Mouse (Mus musculus) left cerebral cortex, postnatal 36 days (tissue): ENCODE measurements around the gene Exo5. TPM values are rescaled to one million over a fixed set of nuclear protein-coding genes. Genes with fewer than 3 reads are reported as not detected.

Experiments
- DNase-seq, 2 experiments: peaks; one replicate each; pipeline ENCODE4 v3.0.0; 2021 to 2022; ENCODE audit warnings: low spot score in 2 of 2, mixed read lengths in 1 of 2
- intact Hi-C: fragments of 180-260 bp; cut with DNase I; formaldehyde crosslinking; loops from one replicate; pipeline ENCODE4 v1.15.1; 2025
- total RNA-seq, 2 experiments: library from RNA; stranded (reverse); gene quantifications; 2 replicates each; pipeline ENCODE4 v1.2.3; 2021

The Exo5 gene
- total RNA-seq, 2 experiments from 2014 or later = 8.9 to 11.7 TPM

DNA sequence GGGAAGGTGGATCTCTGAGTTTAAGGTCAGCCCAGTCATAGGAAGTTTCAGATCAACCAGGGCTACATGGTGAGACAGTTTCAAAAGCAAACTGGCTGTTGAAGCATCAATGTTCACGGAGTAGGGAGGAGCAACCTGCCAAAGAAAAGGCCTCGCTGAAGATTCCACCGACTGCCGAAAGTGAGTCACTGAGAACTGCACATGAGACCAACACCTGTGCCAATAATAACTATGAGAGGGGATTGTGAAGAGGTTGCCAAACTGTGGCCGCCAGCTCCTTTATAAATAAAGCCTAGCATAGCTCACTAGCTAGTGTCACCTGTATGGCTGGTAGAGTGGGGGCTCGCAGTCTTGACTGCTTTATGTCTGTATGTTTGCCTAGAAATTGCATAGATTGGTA lies 13.7 kb downstream of the Exo5 start:
- DNase-seq = no peak
- intact Hi-C loops = loop anchor here (5.0 to 10.0 kb wide), 2 partner anchors 216 to 324 kb away; partner anchors contain the start of gene Gm8439

DNA sequence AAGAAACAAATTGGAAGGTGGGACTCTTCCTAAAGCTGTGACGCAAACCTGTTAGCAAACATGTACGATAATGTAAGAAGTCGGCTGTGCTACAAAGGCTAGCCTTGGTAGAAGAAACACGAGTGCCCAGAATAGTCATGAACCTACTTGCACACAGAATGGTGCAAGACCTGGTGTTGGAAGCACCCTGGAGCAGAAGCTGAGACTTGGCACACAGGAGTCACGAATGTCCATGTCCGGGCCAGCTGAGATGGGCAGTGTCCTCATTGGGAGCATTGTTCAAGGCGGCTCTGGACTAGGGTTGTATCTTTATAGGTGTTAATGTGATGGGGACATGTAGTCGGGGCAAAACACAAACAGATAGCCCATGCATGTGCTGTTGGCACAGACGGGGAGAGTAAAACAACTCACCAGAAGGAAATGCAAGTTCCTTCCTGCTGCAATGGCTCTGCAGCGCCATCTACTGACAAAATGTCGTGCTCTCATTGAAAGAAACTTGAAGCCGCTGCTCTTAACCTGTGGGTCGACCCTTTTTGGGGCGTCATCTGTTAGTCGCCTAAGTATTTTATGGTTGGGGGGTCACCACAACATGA lies 15.2 kb downstream of the Exo5 start:
- peak in 1 of 2 experiments; percentile 48 for DNase-seq
- intact Hi-C loops = loop anchor here (2.0 to 10.0 kb wide), 4 partner anchors 23 to 322 kb away; partner anchors contain the start of gene Gm8439

DNA sequence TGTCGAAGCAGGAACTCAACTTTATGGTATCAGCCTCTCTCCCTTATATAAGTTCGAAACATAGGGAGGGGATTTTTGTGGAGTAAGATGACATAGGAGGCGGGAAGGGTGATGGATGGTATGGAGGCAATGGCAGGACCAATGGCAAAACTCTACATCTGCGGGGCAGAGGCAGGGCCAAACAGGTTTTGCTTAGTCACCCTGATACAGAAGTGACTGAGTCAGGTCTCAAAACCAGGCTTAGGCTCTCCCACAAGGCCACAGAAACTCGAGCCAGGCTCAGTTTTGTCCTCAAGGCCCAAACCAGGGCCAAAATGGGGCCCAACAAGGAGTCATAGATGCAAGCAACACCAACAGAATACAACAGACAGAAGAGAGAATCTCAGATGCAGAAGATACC lies 19.2 kb downstream of the Exo5 start:
- intact Hi-C loops = loop anchor here (5.0 kb wide), 1 partner anchor 138 kb away; no protein-coding TSS in a partner anchor
- DNase-seq = no peak

DNA sequence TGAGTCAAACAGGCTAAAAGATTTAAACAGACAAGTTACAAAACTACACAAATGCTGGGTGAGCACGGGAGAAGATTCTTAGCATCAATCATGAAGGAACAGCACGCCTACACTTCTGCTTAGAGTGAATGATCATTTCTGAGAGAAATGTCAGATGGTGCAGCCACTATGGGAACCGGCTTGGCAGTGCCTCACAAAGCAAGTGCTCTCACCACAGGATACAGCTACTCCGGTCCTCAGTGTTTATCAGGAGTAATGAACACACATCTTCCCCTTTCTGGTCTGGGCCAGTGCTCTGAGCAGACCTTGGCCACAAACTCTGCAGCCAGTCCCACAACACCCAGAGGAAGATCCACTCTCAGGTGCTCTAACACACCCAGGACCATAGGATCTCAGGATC lies 20.3 kb downstream of the Exo5 start:
- no peak for DNase-seq
- intact Hi-C loops = no loop called here

DNA sequence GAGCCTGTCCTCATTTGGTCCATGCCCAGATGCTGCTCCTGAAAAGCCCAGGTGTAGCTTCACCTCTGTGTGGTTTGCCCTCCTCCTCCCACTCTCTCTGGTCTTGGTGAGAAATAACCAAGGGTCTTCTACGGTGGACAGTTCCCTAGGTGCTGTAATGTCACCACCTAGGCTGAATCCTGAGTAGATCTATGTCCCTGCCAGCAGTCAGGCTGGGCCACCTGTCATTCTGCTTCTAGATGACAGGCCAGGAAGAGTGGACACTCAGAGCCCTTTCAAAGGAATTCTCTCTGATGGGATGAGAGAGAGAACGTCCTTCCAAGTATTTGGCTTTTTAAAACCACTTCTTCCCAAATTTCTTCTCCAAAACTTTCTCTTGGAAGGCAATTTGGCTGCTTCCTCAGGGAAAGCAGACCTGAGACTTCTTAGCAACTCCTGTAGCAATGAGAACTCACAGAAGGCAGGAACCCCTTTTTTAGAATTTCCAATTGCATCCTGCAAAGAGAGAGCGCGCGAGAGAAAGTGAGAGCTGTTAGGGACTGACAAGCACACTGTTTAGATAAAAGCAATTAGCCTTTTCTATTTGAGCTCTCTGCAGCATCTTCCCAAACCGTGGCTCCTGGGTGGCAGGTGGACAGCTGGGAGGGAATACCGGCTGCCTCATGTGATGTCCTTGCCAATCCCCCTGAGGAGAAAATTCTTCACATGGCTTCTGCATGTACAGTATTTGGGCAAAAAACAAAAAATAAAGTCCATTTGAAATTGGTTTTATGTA lies 28.8 kb downstream of the Exo5 start:
- DNase-seq = peak in 1 of 2 experiments; percentile 10
- intact Hi-C loops = no loop called here

DNA sequence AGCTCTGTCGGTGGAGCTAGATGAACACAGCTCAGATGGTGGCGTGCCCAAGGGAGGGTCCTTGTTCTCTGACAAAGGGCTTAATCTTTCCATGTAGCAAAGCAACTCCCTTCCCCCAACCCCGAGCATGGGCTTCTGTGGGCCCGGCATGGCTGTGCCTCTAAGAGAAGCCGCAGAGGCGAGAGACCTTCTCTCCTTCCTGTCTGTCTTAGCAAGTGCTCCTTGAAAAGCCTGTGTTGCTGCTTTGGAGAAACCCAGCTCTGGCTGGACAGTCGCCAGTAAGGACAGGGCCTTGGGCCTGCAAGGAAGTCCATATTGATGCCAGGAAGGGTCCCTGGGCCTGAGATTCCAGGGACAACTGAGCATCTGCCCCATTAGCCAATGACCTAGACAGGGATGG lies 29.6 kb downstream of the Exo5 start:
- DNase-seq = no peak
- intact Hi-C loops = no loop called here

DNA sequence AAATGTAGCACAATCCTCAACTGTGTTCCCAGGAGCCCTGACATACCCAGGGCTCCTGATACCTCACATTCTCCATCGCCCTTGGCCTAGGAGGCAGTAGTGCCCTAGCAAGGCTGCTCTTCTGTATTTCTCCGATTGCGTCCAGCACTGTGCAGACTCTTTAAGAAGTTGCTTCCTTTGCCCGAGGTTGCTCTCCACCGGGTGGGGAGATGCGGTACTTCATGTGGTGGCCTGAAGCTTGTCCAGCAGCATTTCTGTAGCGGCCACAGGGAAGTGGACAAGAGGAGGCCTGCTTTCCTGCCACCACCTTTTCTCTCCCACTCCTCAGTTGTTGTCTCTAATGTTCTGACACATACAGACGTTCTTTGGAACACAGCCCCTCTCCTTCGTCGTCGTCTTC lies 30.2 kb downstream of the Exo5 start:
- intact Hi-C loops = no loop called here
- no peak for DNase-seq

DNA sequence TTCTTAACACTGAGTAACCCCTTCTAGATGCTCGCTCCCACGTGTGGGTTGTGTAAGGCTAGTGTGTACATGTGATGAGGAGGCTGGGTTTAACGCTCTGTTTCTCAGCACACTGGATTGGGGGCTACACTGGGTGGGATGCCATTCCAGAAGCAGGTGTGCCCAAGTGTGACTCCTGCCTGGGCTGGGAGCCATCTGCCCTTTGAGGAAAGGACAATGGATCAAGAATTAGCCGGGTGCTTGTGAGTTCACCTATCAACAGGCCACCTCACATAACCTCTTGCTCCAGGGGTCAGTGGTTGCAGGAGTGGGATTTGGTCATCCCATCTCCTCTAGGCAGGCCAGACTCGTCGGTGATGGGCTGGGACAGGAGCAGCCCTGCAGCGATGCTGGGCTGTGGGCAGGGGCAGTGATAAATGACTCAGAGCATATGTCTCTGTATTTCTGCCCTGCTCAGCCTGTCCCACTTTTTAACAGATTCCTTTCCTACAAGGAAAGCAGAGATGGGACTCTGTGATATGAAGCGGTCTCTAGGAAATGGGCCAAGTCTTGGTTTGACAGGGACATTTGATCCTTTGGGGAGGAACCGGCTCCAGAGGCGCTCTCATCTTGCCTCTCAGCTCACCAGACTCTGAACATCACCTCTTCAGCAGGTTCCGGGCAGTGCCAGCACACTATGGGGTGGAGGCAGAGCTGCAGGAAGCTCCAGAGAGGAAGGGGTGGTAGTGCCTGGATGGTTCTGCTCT lies 31.0 kb downstream of the Exo5 start:
- intact Hi-C loops = no loop called here
- peak in 1 of 2 experiments; percentile 32 for DNase-seq

DNA sequence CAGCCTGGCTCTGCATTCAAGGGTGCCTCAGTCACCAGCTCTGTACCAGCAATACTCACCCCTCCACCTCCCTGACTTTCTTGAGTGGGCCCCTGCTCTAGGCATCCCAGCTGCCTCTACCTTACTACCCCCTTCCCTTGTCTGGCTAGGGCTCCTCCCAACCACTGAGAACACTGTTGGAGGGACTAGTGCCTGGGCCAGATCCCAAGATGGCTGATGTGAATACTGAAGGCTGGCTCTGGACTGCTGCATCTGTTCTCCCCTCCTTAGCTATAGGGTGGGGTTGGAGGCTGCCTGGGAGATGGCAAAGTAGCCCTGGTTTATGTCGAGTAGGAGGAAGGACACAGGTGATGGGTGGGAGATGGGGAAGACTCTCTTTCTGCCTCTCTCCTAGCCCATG lies 32.3 kb downstream of the Exo5 start:
- peak in 1 of 2 experiments; percentile 18 for DNase-seq
- intact Hi-C loops = no loop called here

DNA sequence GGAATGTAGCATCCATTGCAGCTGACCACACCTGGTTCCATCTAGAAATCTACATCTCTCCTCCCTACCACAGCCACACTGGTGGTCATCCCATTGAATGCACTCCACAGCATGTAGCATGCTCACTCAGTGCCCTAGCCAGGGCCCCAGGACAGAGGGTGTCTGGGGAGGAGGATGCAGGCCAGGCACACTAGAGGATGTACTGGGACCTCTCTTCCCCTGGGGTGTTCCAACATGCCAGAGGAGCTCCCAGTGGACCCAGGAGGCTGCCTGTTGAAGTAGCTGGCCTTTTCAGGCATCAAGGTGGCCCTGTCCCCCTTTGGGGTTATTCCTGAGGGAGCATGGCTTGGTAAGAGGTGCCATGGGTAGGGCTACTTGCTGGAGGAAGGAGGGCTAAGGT lies 32.9 kb downstream of the Exo5 start:
- intact Hi-C loops = no loop called here
- peak in 1 of 2 experiments; percentile 3 for DNase-seq

DNA sequence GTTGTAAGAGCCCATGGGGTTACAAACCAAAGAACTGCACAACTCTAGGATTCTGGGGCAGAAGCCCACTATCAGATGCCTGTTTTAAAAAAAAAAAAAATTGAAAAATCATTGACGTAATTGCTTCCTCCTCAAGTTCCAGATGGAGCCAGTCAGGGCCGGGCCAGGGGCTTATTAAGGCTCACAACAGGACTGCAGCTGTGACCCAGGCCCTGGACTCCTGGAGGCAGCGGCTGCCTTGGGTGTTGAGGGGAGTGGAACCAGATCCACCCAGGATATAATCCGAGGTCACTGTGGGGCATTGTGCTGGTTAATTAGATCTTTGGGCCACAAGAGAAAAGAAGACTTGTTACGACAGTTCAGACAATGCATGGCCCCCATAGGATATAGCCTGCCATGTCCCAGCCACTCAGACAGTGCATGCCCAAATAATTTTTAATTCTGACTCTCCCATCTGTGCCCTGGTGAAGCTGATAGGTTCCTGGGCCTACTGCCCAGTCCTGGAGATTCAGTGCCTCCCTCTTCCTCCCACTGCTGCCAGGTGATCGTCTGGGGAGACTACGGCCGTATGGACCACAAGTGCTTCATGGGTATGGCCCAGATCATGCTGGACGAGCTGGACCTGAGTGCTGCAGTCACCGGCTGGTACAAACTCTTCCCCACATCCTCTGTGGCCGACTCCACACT lies 33.9 kb downstream of the Exo5 start:
- peak in 1 of 2 experiments; percentile 2 for DNase-seq
- intact Hi-C loops = no loop called here

DNA sequence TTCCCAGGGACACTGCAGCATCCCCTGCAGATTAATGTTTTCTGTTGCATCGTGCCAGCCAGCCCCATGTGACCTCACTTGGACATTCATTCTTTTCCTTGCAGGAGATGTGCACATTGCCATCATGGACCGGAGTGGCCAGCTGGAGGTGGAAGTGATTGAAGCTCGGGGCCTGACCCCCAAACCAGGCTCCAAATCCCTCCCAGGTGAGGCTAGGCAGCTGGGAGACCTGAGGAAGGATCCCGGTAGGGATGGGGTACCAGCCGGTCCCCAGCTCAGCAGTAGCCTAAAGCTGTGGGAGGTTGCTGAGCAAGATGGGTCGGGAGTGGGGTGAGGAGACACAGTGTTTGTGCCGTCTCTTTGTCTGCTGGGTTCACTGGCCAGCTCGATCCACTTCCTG lies 35.9 kb downstream of the Exo5 start:
- intact Hi-C loops = no loop called here

DNA sequence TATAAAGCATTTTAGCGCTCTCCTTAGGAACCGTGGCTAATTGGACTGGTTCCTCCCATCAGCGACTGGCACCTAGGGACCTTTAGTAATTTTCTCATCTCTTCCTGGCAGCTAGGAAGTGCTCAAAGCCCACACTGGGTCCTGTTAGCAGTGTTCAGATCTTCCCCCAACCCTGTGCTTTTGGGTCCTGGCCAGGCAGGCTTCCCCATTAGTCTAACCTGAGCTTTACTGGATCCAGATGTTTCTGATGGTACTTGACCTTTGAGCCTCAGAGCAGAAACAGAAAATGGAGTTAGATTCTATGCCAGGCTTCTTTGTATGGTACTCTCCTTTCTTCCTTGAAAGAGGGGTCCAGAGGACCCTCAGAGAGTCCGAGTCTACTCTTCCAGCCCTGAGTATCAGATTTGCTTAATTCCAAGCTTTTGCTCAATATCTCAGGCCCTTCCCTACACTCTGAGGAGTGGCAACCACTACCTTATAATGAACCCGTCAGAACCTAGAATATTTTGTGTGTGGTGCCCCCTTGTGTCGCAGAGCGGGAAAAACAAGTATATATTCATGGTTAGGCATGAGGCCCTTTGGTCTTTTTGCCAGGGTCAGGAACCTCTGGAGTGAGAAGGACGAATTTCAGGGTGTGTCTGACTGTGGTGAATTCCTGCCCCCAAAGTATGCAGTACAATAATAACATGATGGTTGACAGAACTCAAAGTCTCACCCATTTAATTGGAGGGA lies 37.3 kb downstream of the Exo5 start:
- DNase-seq = peak; percentile 52 to 57
- intact Hi-C loops = loop anchor here (2.0 kb wide), 2 partner anchors 21 to 37 kb away; no protein-coding TSS in a partner anchor

More for the DNA sequence above, 35.9 kb downstream of the Exo5 start:
- DNase-seq = peak in 1 of 2 experiments; percentile 3

DNA sequence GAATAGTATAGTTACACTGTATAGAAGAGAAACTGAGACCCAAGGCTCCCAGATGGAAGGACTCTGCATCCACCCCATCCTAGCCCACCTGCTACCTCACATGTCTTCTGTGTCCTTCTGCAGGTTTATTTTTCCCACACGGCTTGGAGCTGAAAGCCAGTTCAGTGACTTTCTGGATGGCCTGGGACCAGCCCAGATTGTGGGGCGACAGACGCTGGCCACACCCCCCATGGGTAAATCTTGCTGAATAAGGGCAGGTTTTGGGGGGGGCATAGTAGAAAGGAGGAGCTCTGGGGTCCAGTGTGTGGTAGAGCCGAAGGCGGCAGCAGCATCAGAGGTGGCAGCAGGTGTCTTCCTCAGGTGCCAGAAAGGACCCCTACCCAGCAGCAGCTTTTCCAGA lies 38.0 kb downstream of the Exo5 start:
- peak in 1 of 2 experiments; percentile 1 for DNase-seq
- intact Hi-C loops = loop anchor here (2.0 kb wide), 2 partner anchors 22 to 36 kb away; no protein-coding TSS in a partner anchor

DNA sequence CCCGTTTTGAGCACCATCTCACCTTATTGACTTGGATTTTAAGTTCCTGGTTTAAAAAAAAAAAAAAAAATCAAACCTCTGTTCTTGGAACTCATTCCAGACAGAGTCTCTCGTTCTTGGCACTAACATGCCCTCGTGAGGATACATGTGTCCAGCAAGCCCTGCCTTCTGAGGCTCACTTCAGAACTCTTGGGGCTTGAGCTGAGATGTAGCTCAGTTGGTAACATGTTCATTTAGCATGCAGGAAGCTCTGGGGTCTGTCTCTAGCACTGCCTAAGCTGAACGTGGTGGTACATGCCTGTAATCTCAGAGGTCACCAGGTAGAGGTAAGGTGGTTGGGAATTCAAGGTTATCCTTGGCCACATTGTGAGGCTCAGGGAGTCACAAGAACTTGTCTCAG lies 38.7 kb downstream of the Exo5 start:
- intact Hi-C loops = loop anchor here (2.0 kb wide), 2 partner anchors 23 to 35 kb away; no protein-coding TSS in a partner anchor
- DNase-seq = peak in 1 of 2 experiments; percentile 2

DNA sequence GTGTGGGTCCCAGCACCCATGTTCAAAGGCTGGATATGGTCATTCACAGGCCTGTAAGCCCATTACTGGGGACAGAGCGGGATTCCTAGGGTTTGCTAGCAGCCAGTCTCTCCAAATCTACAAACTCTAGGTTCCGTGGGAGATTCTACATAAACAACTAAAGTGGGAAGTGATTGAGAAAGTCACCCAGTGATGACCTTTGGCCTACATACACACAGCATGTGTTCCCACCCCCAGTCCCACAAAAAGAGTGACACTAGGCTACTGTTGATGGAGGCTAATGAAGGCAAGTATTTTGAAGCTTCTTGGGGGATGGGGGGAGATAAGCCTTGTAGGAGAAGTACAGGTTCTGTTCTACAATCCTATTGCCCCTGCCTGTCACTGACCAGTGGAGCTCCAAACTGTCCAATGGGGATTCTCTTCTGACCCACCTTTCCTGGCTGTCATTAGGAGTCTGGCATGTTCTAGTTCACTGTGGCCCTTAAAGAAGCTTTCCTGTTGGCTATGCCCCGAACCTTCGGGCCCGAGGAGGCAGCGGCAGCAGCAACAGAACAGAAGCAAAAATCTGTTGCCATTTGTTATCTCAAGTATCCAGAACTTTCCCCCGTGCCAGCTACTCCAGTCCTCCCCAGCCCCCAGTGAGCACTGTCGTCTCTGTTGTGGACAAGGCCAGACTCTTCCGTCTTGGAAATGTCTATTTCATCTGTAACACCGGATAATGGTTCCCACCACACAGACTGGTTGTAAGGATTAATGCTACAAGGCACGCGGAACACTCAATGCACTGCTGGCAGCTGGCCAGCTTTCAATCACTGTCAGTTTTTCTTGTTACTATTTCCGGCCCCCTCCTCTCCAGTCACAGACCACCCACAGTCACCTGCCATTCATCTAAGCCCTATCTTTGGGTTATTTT lies 39.4 kb downstream of the Exo5 start:
- peak in 1 of 2 experiments; percentile 3 for DNase-seq
- intact Hi-C loops = loop anchor here (2.0 kb wide), 2 partner anchors 23 to 35 kb away; no protein-coding TSS in a partner anchor

DNA sequence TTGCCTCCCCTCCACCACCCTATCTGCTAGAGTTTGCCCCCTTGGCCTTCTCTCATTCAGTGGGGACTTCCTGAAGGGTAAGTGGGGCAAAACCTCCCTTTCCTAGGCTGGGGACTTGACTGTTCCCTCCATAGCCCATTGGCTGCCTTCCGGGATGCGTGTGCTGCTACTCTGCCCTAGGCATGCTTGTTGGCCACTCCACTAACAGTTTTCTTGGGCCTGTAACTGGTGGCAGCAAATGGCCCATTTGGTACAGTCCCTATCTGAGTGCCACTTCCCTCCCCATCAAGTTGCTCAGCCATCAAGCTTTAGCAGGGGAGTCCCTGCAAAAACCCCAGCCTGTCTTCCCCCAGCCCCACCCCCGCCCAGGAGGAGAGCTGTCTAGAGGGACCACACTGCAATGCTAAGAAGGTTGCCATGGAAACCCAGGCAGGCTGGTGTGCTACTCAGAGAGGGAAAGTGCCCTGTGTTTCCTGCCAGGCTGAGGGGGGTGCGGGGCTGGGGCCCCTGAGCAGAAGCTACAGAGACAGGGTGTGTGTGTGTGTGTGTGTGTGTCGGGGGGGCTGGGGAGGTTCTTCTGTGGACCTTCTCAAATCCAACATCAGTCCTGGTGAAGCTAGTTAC lies 42.7 kb downstream of the Exo5 start:
- peak; percentile 53 to 54 for DNase-seq
- intact Hi-C loops = no loop called here
